Mouse (Mus musculus): Measurements from ENCODE around the gene Ipo9. TPM values are rescaled to one million over a fixed set of nuclear protein-coding genes. Genes with fewer than 3 reads are reported as not detected.

Ipo9 gene
- total RNA-seq, 2 experiments from 2014 or later, result 23.4 to 24.1 TPM

DNA sequence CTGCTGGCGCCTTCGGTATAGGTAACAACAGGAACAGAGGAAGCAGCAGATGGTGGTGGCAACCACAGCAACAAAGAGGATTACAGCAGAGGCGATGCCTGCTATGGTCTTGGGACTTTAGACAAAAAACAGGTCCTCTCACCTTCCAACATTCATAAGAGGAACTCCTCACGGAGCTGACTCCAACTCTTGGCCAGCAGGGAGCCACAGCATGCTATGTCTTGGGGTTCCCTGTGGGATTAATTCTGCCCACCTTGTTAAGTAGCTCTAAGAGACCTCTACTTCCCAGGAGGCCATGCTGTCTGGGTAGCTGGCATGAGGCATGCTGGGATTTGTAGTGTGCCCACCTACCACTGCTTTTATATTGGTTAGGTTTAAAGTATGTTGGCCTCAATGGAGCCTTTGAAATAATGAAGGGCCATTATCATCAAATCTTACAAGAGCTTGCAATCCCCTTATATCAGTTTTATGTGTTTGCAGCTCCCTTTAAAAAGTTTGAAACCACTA, 57.1 kb downstream of the Ipo9 start:
- DNase-seq, result no peak
- intact Hi-C loops (cut with DNase I), result no loop called here

DNA sequence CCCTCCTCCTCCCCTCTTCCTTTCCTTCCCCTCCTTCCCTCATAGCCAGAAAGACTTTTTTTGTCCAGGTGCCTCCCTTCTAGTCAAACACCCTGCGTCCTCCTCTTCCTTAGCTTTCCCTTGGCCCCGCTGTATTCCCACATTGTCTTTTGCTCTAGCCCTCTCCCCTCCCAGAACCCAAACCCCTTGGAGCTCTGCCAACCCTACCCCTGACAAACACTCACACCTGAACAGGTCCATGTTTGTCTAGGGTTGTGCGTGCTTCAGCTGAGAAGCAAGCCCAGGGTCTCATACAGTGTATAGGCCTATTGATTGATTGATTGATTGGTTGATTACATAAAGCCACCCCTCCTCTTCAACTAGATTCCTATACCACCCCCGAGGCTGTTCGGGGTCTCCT, 60.9 kb downstream of the Ipo9 start:
- intact Hi-C loops (cut with DNase I), result loop anchor here (2.0 to 5.0 kb wide), 2 partner anchors 47 to 111 kb away; partner anchors contain the start of genes Elf3 and Lmod1
- no peak for DNase-seq

DNA sequence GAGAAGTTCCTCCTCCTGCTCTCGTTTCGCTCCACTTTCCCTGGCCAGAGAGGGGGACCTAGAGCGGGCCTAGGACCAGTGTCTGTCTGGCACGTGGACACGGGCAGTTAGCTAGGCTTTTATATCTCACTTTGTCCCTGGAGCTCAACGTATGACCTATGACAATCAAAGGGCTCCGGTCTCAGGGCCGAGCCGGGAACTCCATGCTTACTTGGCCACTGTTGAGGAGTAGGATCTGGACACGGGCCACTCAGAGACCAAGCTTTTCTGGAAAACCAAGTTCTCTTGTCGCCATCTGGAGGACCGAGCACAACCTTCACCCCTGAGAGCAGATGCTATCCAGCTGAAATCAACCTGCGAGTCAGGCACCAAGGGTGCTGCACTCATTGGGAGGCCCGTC, 61.3 kb downstream of the Ipo9 start:
- intact Hi-C loops (cut with DNase I), result loop anchor here (2.0 to 5.0 kb wide), 2 partner anchors 47 to 110 kb away; partner anchors contain the start of genes Elf3 and Lmod1
- DNase-seq, result peak; percentile 56

DNA sequence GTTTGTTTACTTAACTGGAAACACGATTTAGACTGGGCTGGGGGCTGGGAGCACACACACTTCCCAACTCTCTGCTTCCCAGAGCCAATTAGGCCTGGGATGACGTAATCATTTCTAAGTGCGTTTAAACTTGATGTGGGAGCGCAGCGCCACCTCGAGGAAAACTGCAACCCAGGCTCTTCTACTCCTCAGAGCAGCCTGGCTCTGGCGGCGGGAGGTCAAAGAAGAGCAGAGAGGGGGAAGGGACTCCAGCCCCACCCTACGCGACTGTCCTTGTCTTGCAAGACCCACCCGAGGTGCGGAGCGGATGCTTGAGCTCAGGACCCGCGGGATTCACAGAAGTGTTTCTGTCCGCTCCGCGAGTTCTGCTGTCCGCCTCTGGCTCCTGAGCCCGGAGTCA, 62.1 kb downstream of the Ipo9 start:
- intact Hi-C loops (cut with DNase I), result loop anchor here (2.0 to 5.0 kb wide), 2 partner anchors 46 to 109 kb away; partner anchors contain the start of genes Elf3 and Lmod1
- DNase-seq, result peak; percentile 77 to 81

DNA sequence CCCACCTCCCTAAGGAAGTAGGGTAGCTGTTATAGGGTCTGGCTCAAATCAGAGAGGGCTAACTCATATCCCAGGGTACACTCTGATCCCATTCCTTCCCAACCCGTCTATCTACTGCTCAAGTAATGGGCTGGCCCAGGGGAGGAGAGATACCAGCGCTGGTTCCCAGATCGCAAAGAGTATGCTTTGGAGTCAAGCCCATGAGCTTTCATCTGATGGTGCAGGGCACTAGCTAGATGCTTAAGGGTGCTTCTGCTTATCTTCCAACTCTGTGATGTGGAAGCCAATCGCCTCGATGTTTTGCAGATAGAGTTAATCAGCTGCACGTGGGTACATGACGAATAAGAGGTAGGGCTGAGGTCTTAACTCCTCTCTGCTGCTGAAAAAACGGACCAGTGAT, 62.7 kb downstream of the Ipo9 start:
- no peak for DNase-seq
- intact Hi-C loops (cut with DNase I), result loop anchor here (5.0 kb wide), 1 partner anchor 45 kb away; the partner anchor contains the start of gene Lmod1

DNA sequence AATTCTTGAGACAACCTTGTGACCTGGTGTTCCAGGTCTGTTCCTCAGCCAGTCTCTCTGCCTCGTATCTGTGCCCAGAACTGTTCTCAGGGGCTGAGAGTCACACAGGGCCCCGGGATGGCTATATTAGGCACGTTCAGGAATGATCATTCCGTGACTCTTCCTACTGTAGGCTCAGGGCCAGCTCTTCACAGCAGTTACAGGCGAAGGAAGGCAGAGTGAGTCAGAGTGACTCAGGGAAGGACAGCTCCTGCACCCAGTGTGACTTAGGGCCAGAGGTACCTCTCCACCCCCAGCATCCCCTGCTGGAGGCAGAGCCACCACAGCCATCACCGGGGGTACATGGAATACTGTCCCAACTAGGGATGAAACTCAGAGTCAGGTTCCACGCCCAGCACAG, 63.3 kb downstream of the Ipo9 start:
- no peak for DNase-seq
- intact Hi-C loops (cut with DNase I), result loop anchor here (5.0 kb wide), 1 partner anchor 45 kb away; the partner anchor contains the start of gene Lmod1

DNA sequence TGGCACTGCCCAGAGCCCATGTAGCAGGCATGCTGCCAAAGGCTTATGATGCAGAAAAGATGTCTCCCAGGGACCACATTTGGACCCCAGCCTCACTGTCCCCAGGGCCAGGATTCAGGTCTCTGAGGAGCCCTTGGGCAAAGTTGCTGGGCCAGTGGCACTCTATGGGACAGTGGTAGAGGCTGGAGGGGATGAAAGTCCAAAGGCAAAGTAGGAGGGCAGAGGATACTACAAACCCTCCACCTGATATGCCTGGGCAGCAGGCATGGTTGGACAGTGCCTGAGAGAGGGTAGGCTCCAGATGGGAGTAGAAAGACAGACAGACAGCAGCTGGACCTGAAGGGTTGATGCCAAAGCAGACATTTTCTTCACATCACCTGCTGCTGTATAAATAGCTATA, 63.9 kb downstream of the Ipo9 start:
- intact Hi-C loops (cut with DNase I), result loop anchor here (1.0 to 5.0 kb wide), 2 partner anchors 44 to 194 kb away; partner anchors contain the start of gene Lmod1
- DNase-seq, result no peak

DNA sequence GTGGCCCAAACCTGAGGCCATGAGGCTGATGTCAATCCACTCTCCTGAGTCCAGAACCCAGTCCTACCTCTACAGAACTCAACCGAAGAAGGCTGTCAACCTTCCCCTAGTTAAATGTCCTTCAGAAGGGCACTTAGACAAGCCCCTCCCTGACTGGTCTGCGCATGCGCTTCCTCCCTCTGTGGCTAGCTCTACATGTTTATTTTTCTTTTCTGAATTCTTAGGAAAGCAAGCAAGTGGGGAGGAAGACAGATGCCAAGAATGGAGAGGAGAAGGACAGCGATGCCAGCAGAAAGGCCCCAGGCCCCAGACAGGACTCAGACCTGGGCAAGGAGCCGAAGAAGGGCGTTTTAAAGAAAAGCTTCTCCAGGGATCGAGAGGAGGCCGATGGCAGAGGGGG, 66.9 kb downstream of the Ipo9 start:
- no peak for DNase-seq
- intact Hi-C loops (cut with DNase I), result no loop called here

DNA sequence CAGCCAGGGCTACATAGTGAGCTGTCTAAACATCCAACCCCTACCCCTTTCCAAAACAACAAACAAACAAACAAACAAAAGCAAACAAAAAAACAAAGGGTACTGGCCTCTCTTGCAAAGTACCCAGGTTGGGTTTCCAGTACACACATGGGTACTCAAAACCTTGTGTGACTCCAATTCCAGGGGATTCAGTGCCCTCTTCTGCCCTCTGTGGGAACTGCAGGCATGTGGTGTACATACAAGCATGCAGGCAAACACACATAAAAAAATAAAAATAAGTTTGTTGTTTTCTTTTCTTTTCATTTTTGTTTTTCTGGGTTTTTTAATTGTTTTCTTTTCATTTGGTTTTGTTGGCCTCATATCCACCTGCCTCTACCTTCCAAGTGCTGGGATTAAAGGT, 68.2 kb downstream of the Ipo9 start:
- DNase-seq, result no peak
- intact Hi-C loops (cut with DNase I), result no loop called here

DNA sequence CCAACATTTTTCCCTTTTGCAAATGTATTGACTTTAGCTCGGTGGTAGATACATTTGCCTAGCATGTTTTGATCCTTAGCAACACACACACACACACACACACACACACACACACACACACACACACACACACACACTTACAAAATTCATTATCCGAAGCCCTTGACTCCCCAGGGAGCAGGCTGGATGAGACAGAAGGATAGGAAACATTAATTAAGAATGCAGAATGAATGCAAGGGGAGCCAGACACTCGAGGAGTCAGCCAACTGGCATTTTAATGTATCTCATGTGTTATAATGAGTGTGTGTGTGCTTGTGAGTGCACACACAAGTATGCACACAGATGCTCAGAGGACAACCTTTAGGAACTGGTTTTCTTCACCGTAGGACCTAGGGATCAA, 68.8 kb downstream of the Ipo9 start:
- intact Hi-C loops (cut with DNase I), result no loop called here
- DNase-seq, result no peak

DNA sequence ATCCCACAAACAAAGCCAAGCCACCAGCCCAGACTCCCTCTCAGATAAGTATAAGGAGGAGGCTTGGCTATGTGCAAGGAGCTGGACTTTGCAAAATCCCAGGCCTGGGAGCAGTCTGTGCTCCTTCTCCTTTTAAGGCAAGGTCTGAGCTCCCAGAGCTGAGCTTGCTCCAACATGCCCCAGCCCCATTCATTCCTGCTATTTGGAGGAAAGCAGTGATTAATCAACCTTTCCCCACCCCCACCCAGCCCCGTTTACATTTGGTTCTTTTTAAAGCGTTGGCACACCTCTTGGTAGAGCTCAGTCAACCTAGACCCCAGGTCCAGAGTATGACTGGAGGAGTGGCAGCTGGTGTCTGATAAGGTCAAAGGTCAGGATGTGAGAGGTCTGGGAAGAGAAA, 71.2 kb downstream of the Ipo9 start:
- intact Hi-C loops (cut with DNase I), result no loop called here
- DNase-seq, result no peak

DNA sequence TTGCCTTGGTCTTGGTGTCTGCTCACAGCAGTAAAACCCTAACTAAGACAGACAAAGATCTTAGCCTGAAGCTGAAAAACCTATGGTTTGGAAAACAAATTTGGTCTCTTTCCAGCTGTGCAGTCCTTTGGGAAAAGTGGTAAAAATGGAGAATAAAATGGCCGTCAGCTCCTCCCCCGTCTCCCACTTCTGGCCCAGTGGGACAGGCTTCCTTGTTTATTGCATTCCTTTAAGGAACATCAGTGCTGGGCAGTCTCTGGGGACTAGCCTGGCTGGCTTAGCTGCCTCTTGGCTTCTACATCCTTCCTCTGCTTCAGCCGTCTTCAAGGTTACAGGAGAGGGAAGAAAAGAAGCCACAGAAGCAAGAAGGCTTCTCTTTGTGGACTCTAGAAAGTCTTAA, 78.3 kb downstream of the Ipo9 start:
- peak in 1 of 2 experiments; percentile 42 for DNase-seq
- intact Hi-C loops (cut with DNase I), result no loop called here

DNA sequence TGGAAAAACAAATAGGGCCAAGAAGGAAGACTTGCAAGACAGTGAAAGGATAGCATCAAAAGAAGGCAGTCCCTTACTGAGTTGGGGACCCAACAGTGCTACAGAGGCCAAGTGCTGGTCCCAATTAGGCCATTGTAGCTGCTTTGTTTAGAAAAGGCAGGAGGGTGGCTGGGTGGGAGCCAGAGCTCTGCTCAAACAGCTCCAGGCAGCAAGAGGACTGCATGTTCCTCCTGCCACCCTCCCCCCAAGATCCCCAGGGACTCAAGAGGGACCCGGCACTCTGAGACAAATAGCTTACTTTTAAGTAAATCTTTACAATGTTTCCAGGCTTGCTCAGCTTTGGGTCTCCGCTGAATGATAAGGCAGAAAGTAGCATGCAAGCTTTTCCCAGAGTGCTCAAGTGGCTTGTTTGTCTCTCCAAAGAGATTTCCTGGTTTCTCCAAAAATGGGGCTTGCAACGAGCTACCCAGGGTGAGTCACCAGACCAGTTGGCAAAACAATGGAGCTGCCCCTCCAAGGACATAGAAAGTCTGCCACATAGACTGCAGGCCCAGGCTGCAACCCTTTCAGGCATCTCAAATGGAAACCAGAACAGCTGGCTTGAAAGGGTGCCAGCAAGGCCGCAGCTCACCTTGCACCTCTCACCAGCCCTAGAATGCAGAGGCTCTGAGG, 82.7 kb downstream of the Ipo9 start:
- intact Hi-C loops (cut with DNase I), result no loop called here
- DNase-seq, result peak in 1 of 2 experiments; percentile 47

DNA sequence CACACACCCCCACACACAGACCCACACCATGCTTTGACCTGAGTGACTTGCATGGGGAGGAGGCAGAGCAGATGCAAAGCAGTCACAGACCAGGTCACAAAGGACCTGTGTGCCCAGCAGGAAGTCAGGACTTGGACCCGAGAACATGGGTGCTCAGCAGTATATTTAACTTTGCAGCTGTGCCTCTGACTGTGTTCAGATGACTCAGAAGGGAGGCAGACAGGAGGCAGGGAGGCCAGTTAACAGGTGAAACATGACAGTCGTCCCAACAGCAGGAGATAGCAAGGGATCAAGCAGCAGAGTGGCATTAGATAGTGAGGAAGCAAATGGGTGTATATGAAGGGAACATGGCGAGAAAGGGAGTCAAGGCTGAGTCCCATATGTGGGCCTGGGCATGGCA, 83.4 kb downstream of the Ipo9 start:
- intact Hi-C loops (cut with DNase I), result no loop called here

DNA sequence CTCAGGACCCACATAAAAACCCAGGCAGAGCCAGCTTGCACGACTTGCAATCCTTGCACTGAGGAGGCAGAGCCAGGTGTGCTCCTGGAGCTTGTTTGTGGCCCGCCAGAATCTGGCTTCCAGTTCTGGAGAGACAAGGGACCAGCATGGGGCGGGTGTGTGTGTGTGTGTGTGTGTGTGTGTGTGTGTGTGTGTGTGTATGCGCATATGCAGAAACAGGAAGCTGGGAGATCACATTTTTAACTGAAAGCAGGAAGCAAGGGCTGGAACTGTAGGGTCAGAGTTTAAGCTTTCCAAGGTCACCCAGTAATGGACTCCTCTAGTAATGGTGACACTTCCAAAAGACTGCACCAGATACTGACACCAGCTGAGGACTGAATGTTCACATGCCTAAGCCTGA, 86.3 kb downstream of the Ipo9 start:
- DNase-seq, result no peak
- intact Hi-C loops (cut with DNase I), result no loop called here

More for the DNA sequence above, 83.4 kb downstream of the Ipo9 start:
- DNase-seq, result no peak

DNA sequence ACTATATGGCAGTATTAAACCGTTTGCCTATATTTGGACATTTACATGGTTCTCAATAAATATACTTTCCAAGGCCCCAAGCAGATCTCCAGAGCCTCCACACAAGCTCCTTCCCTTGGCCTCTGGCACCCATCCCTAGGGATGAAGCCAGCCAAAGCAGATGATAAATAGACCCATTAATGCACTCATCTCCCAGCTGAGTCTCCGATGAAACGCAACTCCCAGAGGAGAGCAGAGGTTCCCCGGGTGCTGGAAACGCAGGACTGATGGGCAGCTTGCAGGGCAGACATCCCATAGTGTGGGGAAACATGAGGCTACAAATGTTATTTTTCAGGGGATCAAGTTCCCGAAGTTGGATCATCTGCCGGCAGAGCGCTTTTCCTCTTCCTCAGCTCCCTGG, 88.4 kb downstream of the Ipo9 start:
- intact Hi-C loops (cut with DNase I), result no loop called here
- no peak for DNase-seq

Small RNA genes lying within 50 kb of the gene (microRNA-seq; reads per million reads assigned to microRNA genes)
- 0 to 0.36 reads per million in 2 experiments for gene Mir1231

Other genes starting within 250 kb of the Ipo9 start
- not detected for gene Elf3, start 171.9 kb downstream of the Ipo9 start, total RNA-seq (2021)
- 10 to 100 TPM; 11.1 to 11.3 TPM for gene Rnpep, start 146.4 kb downstream of the Ipo9 start, total RNA-seq (2021)
- gene Timm17a, start 116.7 kb downstream of the Ipo9 start, total RNA-seq (2021), result 100 to 1,000 TPM; 270 to 308 TPM
- 1 to 10 TPM; 2.4 to 4.6 TPM for gene Lmod1, start 105.7 kb downstream of the Ipo9 start, total RNA-seq (2021)
- 100 to 1,000 TPM; 198 to 200 TPM for gene Shisa4, start 55.3 kb downstream of the Ipo9 start, total RNA-seq (2021)
- gene Nav1, start 176.8 kb upstream of the Ipo9 start, total RNA-seq (2021), result 1 to 10 TPM; 8.7 to 9.7 TPM

Data from gastrocnemius, postnatal 36 days (tissue).